Mouse (Mus musculus) small intestine, adult 2 months (tissue): ENCODE measurements around the gene Zfp931. TPM values are rescaled to one million over a fixed set of nuclear protein-coding genes. Genes with fewer than 3 reads are reported as not detected.
"Not testable (repeated sequence)": the region's sequence is repeated elsewhere in the genome, so short reads cannot be mapped to it uniquely, and the experiment has no call there.

Source experiments
- H3K27ac ChIP-seq: fragments of 200-500 bp; 2 replicates; pipeline ENCODE4 v1.5.1; 2012; ENCODE audit warnings: low read depth, low read length, control low read depth, inconsistent platforms; ENCODE audit not compliant: insufficient read depth
- H3K27me3 ChIP-seq: fragments of 200-500 bp; 2 replicates; pipeline ENCODE4 v1.6.1; 2012; ENCODE audit warnings: mild to moderate bottlenecking, moderate library complexity, low read length, inconsistent platforms; ENCODE audit not compliant: control insufficient read depth, insufficient read depth
- H3K36me3 ChIP-seq: fragments of 200-500 bp; 2 replicates; pipeline ENCODE4 v1.6.1; 2012; ENCODE audit warnings: mild to moderate bottlenecking, low read length, control low read depth, inconsistent platforms; ENCODE audit not compliant: control insufficient read depth, insufficient read depth
- H3K4me1 ChIP-seq: fragments of 200-500 bp; 2 replicates; pipeline ENCODE4 v1.6.1; 2012; ENCODE audit warnings: low read length, inconsistent platforms, mixed read lengths; ENCODE audit not compliant: control insufficient read depth, insufficient read depth, insufficient read length
- H3K4me3 ChIP-seq: fragments of 200-500 bp; 2 replicates; pipeline ENCODE4 v1.5.1; 2012; ENCODE audit warnings: low read depth, mild to moderate bottlenecking, control low read depth, inconsistent platforms, low read length, moderate library complexity
- CTCF ChIP-seq: fragments of 200-500 bp; IDR thresholded peaks from 2 replicates; pipeline ENCODE4 v1.5.1; 2012; ENCODE audit warnings: low read depth, mild to moderate bottlenecking, control low read depth, inconsistent platforms, low read length, moderate library complexity, mixed read lengths; ENCODE audit not compliant: insufficient replicate concordance, insufficient read length; ENCODE audit errors: extremely low read depth
- POLR2A ChIP-seq: fragments of 200-500 bp; IDR thresholded peaks from 2 replicates; pipeline ENCODE4 v1.6.1; 2012; ENCODE audit warnings: low read depth, mild to moderate bottlenecking, control low read depth, inconsistent platforms, low read length, moderate library complexity
- WGBS: fragments of 180-500 bp; shearing (Covaris S2); methylation state at CpG from one replicate; pipeline ENCODE4 v1.1.7; 2018; 5-methylcytosine and 5-hydroxymethylcytosine counted together
- polyA plus RNA-seq: library from polyadenylated mRNA; depleted of rRNA; stranded (reverse); fragments of >200 nt; gene quantifications from 2 replicates; pipeline ENCODE4 v1.2.3, GENCODE M21; 2012; rRNA removed

Gene Zfp931
- 0.10 TPM in 1 of 2 replicates, not detected in the other for polyA plus RNA-seq

GRCm38 (mm10) chr2:178078166-178078717 lies at the start of gene Zfp931:
Zfp931 (minus strand) TSS chr2:178078476.
- not testable (repeated sequence) for H3K36me3 ChIP-seq, H3K27ac ChIP-seq, H3K27me3 ChIP-seq, H3K4me1 ChIP-seq
- WGBS, result 0% methylated on average over 5 of the region's 14 CpGs
- peak within 1 kb of the TSS; percentile 68 for H3K4me3 ChIP-seq

- TF ChIP-seq POLR2A (no peak), CTCF (no peak)
- H3K36me3 ChIP-seq, result no peaks in the 10 kb centered on the region
- H3K27ac ChIP-seq, result no peak overlapping the region
- WGBS, result 88% methylated on average over 7 of the region's 7 CpGs
- no peaks in the 10 kb centered on the region for H3K27me3 ChIP-seq
- no peak overlapping the region for H3K4me3 ChIP-seq
- no peaks in the 10 kb centered on the region for H3K4me1 ChIP-seq
Observed at GRCm38 (mm10) chr2:178126041-178126820, 48.0 kb upstream of the Zfp931 start.

GRCm38 (mm10) chr2:178125427-178125826 lies 47.2 kb upstream of the Zfp931 start:
- H3K4me3 ChIP-seq, result no peak overlapping the region
- H3K27me3 ChIP-seq, result no peaks in the 10 kb centered on the region
- 81% methylated on average over 8 of the region's 8 CpGs for WGBS
- no peak overlapping the region for H3K27ac ChIP-seq
- TF ChIP-seq POLR2A (no peak), CTCF (no peak)
- no peaks in the 10 kb centered on the region for H3K36me3 ChIP-seq
- H3K4me1 ChIP-seq, result no peaks in the 10 kb centered on the region

GRCm38 (mm10) chr2:178123466-178123865 lies 45.2 kb upstream of the Zfp931 start:
- Histone ChIP-seq H3K27ac (no peak overlapping the region), H3K27me3 (0 out of 2 replicates have a peak, but pooled peaks cover 7% of the 10 kb centered on the region), H3K4me1 (0 out of 2 replicates have a peak, but pooled peaks cover 2% of the 10 kb centered on the region), H3K4me3 (no peak overlapping the region), H3K36me3 (no peaks in the 10 kb centered on the region)
- WGBS, result 61% methylated on average over 15 of the region's 15 CpGs
- TF ChIP-seq POLR2A, result no peak
- no peak for TF ChIP-seq CTCF

- Histone ChIP-seq H3K36me3 (no peaks in the 10 kb centered on the region), H3K4me1 (0 out of 2 replicates have a peak, but pooled peaks cover 2% of the 10 kb centered on the region), H3K27ac (no peak overlapping the region), H3K27me3 (0 out of 2 replicates have a peak, but pooled peaks cover 10% of the 10 kb centered on the region), H3K4me3 (no peak overlapping the region)
- WGBS, result 38% methylated on average over 4 of the region's 4 CpGs
- TF ChIP-seq CTCF (no peak), POLR2A (no peak)
Observed at GRCm38 (mm10) chr2:178121946-178122665, 43.8 kb upstream of the Zfp931 start.

- Histone ChIP-seq H3K27me3 (0 out of 2 replicates have a peak, but pooled peaks cover 10% of the 10 kb centered on the region), H3K27ac (no peak overlapping the region), H3K4me3 (no peak overlapping the region), H3K4me1 (0 out of 2 replicates have a peak, but pooled peaks cover 2% of the 10 kb centered on the region), H3K36me3 (no peaks in the 10 kb centered on the region)
- TF ChIP-seq POLR2A, result no peak
- no peak for TF ChIP-seq CTCF
- 69% methylated on average over 2 of the region's 2 CpGs for WGBS
Observed at GRCm38 (mm10) chr2:178121375-178121688, 43.1 kb upstream of the Zfp931 start.

GRCm38 (mm10) chr2:178120651-178121374 lies 42.5 kb upstream of the Zfp931 start:
- H3K27me3 ChIP-seq, result 0 out of 2 replicates have a peak, but pooled peaks cover 10% of the 10 kb centered on the region
- 86% methylated on average over 8 of the region's 8 CpGs for WGBS
- H3K36me3 ChIP-seq, result no peaks in the 10 kb centered on the region
- TF ChIP-seq CTCF (no peak), POLR2A (no peak)
- H3K4me3 ChIP-seq, result no peak overlapping the region
- H3K27ac ChIP-seq, result no peak overlapping the region
- 0 out of 2 replicates have a peak, but pooled peaks cover 2% of the 10 kb centered on the region for H3K4me1 ChIP-seq
